Mouse (Mus musculus) stomach, postnatal 0 days (tissue): ENCODE results near the gene Cutal. TPM values are rescaled to one million over a fixed set of nuclear protein-coding genes. Genes with fewer than 3 reads are reported as not detected.
"Not testable (repeated sequence)": the region's sequence is repeated elsewhere in the genome, so short reads cannot be mapped to it uniquely, and the experiment has no call there.

ENCODE experiments used
- ATAC-seq: fragments of 200-750 bp; cut with Nextera tagmentation; 2 replicates; pipeline ENCODE4 v1.8.0; 2017; ENCODE audit not compliant: low FRiP score, low TSS enrichment
- DNase-seq: peaks from one replicate; pipeline ENCODE4 v3.0.0-alpha.2; 2016; ENCODE audit warnings: low spot score
- H3K27ac ChIP-seq: fragments of 300-500 bp; sonication (generic); replicated peaks from 2 replicates; pipeline ENCODE4 v1.5.1; 2014; ENCODE audit warnings: mild to moderate bottlenecking, control low read depth
- H3K27me3 ChIP-seq: fragments of 300-500 bp; sonication (generic); 2 replicates; pipeline ENCODE4 v1.6.1; 2014; ENCODE audit warnings: low read length; ENCODE audit not compliant: control insufficient read depth, insufficient read depth
- H3K36me3 ChIP-seq: fragments of 300-500 bp; sonication (generic); 2 replicates; pipeline ENCODE4 v1.6.1; 2014; ENCODE audit warnings: low read length, mixed read lengths; ENCODE audit not compliant: control insufficient read depth, insufficient read depth
- H3K4me1 ChIP-seq: fragments of 300-500 bp; sonication (generic); replicated peaks from 2 replicates; pipeline ENCODE4 v1.6.1; 2014; ENCODE audit warnings: antibody characterized with exemption; ENCODE audit not compliant: control insufficient read depth, insufficient read depth
- H3K4me2 ChIP-seq: fragments of 300-500 bp; sonication (generic); replicated peaks from 2 replicates; pipeline ENCODE4 v1.6.1; 2014; ENCODE audit warnings: low read depth, mild to moderate bottlenecking, control low read depth, moderate library complexity
- H3K4me3 ChIP-seq: fragments of 300-500 bp; sonication (generic); 2 replicates; pipeline ENCODE4 v1.5.1; 2014; ENCODE audit warnings: low read depth, low read length, control low read depth
- H3K9ac ChIP-seq: fragments of 300-500 bp; sonication (generic); 2 replicates; pipeline ENCODE4 v1.6.1; 2014; ENCODE audit warnings: mild to moderate bottlenecking, low read length, control low read depth, mixed read lengths
- H3K9me3 ChIP-seq: fragments of 300-500 bp; sonication (generic); 2 replicates; pipeline ENCODE4 v1.6.1; 2016; ENCODE audit warnings: low read length; ENCODE audit not compliant: control insufficient read depth
- CTCF ChIP-seq: IDR thresholded peaks from 2 replicates; pipeline ENCODE4 v1.5.1; 2016; ENCODE audit warnings: antibody characterized with exemption, low read depth, mild to moderate bottlenecking, moderate library complexity
- EP300 ChIP-seq: optimal IDR thresholded peaks from 2 replicates; pipeline ENCODE3; 2016; ENCODE audit warnings: antibody characterized with exemption
- WGBS: fragments of 180-500 bp; shearing (Covaris S2); extraction: QIAGEN DNeasy Blood & Tissue Kit; methylation state at CpG from one replicate; pipeline ENCODE4 v1.1.7; 2014; 5-methylcytosine and 5-hydroxymethylcytosine counted together
- polyA plus RNA-seq: library from polyadenylated mRNA; unstranded; fragments of >200 nt; fragmentation: Nextera tagmentation; extraction: Ambion mirVana; gene quantifications from 2 replicates; pipeline ENCODE4 v1.2.1, GENCODE M21; 2015

Gene Cutal
- polyA plus RNA-seq, 1 experiment from 2014 or later: 0.55 TPM

DNA sequence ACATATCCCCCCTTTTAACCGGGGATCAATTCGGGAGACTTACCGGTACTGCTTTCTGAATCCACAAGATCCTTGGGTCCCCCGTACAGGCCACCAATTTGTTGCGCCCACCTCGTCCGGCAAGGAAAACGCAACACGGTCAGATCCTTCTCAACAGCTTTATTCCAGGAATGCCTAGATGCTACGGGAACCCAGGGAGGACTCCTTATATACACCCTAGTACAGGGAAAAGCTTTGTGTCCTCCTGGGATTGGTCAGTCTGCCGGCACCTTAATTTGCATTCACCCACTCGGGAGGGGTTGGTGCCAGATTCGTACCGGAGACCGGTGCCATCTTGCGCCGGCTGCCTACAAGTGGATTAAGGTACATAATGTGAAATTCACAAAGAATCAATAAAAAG lies 40.6 kb upstream of the Cutal start:
- no peak for TF ChIP-seq EP300
- no peak for TF ChIP-seq CTCF
- Histone ChIP-seq H3K9me3 (no peaks in the 10 kb centered on the region), H3K4me1 (no peaks in the 10 kb centered on the region), H3K27me3 (no peaks in the 10 kb centered on the region), H3K36me3 (no peaks in the 10 kb centered on the region), H3K4me3 (no peak overlapping the region), H3K9ac (no peak overlapping the region), H3K4me2 (no peak overlapping the region), H3K27ac (no peak overlapping the region)
- no peak for DNase-seq
- ATAC-seq: no peak
- 86% methylated on average over 17 of the region's 17 CpGs for WGBS

DNA sequence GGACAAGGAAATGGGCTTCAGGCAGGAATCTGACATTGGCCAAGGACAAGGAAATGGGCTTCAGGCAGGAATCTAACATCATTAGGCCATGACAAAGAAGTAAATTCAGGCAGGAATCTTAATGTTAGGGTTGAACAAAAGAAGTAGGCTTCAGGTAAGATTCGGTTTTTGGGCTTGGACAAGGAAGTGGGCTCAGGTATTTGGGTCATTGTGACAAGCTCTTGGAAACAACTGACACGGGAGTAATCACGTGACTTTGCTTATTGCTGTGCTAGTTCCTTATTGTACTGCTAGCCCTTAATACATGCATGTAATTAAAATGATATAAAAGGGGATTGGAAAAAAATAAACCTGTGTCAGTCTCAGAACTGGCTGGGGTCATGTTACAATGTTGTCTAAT lies 38.5 kb upstream of the Cutal start:
- Histone ChIP-seq H3K9ac (no peak overlapping the region), H3K4me3 (no peak overlapping the region), H3K27ac (no peak overlapping the region), H3K27me3 (no peaks in the 10 kb centered on the region), H3K4me1 (no peaks in the 10 kb centered on the region), H3K36me3 (no peaks in the 10 kb centered on the region), H3K4me2 (no peak overlapping the region), H3K9me3 (no peaks in the 10 kb centered on the region)
- ATAC-seq (no peak), DNase-seq (no peak)
- 66% methylated on average over 3 of the region's 3 CpGs for WGBS
- TF ChIP-seq EP300 (no peak), CTCF (no peak)

DNA sequence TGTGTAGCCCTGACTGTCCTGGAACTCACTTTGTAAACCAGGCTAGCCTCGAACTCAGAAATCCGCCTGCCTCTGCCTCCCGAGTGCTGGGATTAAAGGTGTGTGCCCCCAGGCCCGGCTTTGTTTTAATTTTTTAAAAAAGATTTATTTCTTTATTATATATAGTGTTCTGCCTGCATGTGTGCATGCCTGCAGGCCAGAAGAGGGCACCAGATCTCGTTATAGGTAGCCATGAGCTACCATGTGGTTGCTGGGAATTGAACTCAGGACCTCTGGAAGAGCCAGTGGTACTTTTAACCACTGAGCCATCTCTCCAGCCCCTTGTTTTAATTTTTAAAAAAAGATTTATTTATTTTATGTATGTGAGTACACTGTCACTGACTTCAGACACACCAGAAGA lies 34.1 kb upstream of the Cutal start:
- WGBS: 77% methylated on average over 5 of the region's 5 CpGs
- ATAC-seq, H3K9ac ChIP-seq, H3K27ac ChIP-seq, H3K4me3 ChIP-seq, H3K36me3 ChIP-seq, H3K9me3 ChIP-seq, H3K4me2 ChIP-seq, H3K4me1 ChIP-seq, H3K27me3 ChIP-seq, DNase-seq: not testable (repeated sequence)
- TF ChIP-seq CTCF: peak; percentile 42

DNA sequence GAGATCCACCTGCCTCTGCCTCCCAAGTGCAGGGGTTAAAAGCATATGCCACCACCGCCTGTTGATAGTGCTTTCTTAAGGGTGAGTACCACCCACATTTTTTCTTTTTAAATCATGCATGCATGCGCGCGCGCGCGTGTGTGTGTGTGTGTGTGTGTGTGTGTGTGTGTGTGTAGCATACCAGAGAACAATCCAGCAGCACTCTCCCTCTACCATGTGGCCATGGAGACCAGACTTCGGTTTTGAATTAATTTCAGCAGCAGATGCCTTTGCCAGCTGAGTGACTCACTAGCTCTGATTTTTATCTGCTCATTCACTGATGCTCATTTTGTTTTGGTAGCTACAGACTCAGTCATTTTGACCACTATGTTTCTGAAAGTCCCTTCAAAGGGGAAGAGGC lies 32.5 kb upstream of the Cutal start:
- DNase-seq (no peak), ATAC-seq (no peak)
- H3K36me3 ChIP-seq: no peaks in the 10 kb centered on the region
- no peak overlapping the region for H3K4me2 ChIP-seq
- H3K4me1 ChIP-seq: no peaks in the 10 kb centered on the region
- no peak for TF ChIP-seq CTCF
- TF ChIP-seq EP300: no peak
- no peak overlapping the region for H3K27ac ChIP-seq
- H3K9ac ChIP-seq: no peak overlapping the region
- H3K9me3 ChIP-seq: no peaks in the 10 kb centered on the region
- 84% methylated on average over 8 of the region's 8 CpGs for WGBS
- no peak overlapping the region for H3K4me3 ChIP-seq
- no peaks in the 10 kb centered on the region for H3K27me3 ChIP-seq

DNA sequence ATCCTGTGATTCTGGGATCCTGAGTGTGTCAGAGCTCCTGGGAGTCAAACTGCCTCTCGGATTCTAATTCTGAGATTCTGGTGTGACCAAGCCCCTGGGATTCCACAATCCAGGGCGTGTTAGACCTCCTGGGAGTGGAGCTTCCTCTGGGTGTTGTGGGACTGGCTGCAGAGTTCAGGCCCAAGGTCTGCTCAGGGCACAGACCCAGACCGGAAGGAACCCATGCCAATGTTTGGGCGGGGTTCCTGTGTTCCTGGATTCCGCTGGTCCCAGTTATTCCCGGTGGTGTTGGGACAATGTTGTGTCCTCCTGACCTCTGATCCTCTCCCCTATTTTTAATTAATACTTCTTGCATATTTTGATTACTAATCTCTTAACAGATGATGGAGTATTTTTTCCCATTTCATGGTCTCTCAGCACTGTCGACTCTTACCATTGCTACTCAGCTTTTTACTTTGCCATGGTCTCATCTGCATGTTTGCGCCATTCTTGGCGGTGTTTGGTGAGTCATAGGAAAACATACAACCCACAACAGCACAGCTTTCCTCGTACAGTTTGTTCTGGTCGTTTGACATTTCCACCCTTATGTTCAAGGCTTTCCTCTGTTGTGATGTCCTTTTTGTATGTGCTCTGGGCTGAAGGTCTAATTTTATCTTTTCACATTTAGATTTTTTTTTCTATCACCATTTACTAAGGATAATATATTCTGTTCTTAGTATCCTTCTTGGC lies 30.8 kb upstream of the Cutal start:
- Histone ChIP-seq H3K9ac (no peak overlapping the region), H3K27ac (no peak overlapping the region), H3K4me2 (no peak overlapping the region), H3K4me3 (no peak overlapping the region), H3K27me3 (no peaks in the 10 kb centered on the region), H3K36me3 (no peaks in the 10 kb centered on the region), H3K9me3 (no peaks in the 10 kb centered on the region), H3K4me1 (no peaks in the 10 kb centered on the region)
- WGBS: 75% methylated on average over 11 of the region's 11 CpGs
- no peak for TF ChIP-seq CTCF
- no peak for TF ChIP-seq EP300
- ATAC-seq: no peak
- no peak for DNase-seq

DNA sequence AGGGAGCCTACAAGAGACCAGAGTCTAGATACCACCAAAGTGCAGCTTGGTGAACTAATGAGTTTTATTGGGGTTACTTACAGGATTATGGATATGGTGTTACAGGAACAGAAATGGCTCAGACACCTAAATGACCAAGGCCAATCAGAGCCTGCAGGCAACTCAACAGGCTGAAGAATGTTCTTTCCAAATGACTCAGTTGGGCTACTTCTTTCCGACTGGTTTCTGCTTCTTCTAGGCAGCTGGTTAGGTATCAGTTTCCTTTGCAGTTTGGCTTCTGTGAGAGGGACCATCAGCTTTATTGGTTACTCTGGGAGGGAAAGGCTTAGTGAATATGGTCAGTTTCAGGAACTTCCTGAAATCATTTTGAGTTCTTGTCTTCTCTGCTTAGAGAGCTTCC lies 26.5 kb upstream of the Cutal start:
- Histone ChIP-seq H3K4me3 (no peak overlapping the region), H3K27me3 (no peaks in the 10 kb centered on the region), H3K27ac (no peak overlapping the region), H3K4me1 (no peaks in the 10 kb centered on the region), H3K9me3 (no peaks in the 10 kb centered on the region), H3K36me3 (peaks cover 8% of the 10 kb centered on the region), H3K9ac (no peak overlapping the region), H3K4me2 (no peak overlapping the region)
- no peak for ATAC-seq
- DNase-seq: no peak
- TF ChIP-seq EP300 (no peak), CTCF (no peak)
- 79% methylated on average over 1 of the region's 1 CpGs for WGBS
